Mouse (Mus musculus) T-helper 17 cell (primary cell): ENCODE measurements around the gene S100g.

Experiments
- in situ Hi-C, 2 experiments: fragments of 300-600 bp; cut with MboI, MseI; formaldehyde crosslinking; loops; 1 replicate in 1 of 2; 2 replicates in 1 of 2; pipeline ENCODE4 v1.15.1; 2025; ENCODE audit warnings: high pct_unique_total_duplicates in 2 of 2

The S100g gene

DNA sequence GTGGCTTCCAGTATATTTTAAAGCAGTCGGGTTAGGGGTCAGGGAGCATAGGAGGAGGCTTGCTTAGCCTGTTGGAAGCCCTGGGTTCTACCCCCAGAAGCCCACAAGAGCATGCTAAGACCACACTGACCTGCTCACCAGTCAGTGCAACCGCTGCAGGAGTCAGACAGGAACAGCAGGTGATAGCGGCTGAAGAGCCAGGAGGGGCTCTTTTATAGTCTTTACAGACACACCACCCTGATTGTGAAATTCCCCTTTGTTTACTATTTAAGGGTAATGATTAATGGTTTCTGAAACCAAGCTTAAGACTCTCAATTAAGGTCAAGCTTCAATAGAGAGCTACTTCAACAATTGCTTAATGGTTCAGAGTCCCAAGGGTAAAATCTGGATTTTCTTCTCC lies at the start of gene S100g:
S100g (minus strand) TSS at position 217 of the 400 bp plus-strand sequence.
- in situ Hi-C loops = loop anchor here in 1 of 2 experiments (10.0 to 25.0 kb wide), 2 partner anchors 698 to 1100 kb away; no protein-coding TSS in a partner anchor

DNA sequence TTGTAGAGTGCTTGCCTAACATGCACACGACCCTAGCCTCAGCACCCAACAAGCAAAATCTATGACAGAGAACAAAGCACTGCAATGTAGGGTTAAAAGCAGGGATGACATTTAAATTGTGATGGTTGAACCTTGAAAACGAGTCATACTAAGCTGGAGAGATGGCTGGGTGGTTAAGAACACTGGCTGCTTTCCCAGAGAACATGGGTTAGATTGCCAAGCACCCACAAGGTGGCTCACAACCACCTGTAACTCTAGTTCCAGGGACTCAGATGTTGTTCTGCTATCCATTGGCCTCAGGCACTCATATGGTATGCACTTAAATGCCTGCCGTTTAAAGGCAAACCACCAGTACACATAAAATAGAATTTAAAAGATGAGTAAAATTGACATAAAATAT lies 27.7 kb upstream of the S100g start:
- in situ Hi-C loops = loop anchor here in 1 of 2 experiments (10.0 kb wide), 1 partner anchor 357 kb away; no protein-coding TSS in a partner anchor

DNA sequence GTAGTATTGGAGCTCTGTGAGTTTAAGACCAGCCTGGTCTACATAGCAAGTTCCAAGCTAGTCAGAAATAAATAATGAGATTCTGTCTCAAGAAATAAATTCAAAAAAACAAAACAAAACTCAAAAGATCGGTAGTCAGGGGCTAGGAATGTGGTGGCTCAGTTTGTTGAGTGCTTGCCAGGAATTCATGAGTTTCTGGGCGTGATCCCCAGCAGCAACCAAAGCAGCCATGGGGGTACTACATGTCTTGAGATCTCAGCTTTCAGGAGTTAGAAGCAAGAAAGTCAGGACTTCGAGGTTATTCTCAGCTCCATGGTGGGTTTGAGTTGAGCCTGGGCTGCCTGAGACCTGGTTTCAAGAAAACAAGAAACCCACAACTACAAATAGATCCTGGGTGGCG lies 27.0 kb upstream of the S100g start:
- in situ Hi-C loops = loop anchor here in 1 of 2 experiments (10.0 kb wide), 1 partner anchor 357 kb away; no protein-coding TSS in a partner anchor

DNA sequence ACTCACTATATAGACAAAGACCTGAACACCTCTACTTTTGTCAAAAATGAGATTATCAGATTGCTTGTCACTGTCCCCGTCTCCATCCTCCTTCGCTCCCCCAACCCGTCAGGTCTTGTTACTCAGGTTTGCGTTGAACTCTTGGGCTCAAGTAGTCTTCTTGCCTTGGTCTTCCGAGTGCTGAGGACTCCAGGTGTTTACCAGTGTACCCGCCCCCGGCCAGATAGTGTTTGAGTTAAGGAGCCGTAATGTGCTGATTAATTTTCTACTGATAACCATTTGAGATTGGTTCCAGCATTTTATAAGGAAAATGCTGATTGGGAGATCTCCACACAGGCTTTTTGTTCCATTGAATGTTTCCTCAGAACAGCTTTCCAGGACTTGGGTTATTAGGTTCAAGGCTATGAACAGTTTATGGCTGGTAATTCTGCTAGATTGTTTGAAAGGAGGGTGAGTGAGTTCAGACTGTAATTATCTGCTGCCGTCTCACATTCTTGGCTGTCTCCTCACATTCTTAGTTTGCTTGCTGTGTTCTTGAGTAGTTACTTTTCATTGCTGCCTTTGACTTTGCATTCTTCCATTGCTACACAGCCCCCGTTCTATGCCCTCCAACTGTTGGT lies 22.6 kb upstream of the S100g start:
- in situ Hi-C loops = no loop called here

DNA sequence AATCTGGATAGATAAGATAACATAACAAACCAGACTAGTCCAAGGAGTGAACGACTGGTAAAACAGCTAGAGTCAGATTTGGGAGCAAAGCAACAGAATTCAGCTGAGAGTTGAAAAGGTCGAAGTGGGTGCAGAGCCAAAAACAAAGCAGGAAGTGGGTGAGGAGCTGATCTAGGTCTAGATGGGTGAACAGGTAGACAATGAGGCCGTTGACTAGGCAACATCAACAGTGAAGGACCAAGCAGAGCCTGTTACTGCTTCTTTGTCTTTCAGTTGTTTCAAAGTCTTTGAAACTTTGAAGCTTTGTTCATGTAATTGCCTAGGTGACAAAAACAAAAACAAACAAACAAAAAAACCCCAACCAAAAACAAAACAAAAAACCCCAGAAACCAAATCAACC lies 11.8 kb upstream of the S100g start:
- in situ Hi-C loops = no loop called here

DNA sequence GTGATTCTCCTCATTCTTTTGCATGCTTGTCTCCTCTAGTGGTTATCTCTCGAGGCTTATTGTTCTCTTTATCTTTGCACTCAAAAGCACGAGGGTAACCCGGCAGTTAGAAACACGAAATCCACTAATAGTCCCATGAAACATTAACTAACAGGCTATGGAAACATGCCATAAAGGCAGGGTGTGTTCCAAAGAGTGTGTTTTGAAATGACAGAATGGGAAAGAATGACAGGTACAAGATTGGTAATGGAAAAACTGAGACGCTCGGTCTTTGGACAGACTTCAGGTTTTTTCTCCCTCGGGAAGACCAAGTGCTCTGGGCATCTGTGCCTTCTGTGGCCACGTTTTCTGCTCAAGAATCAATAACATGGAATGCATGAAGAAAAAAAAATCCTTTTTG lies 3.1 kb upstream of the S100g start:
- in situ Hi-C loops = loop anchor here in 1 of 2 experiments (10.0 to 25.0 kb wide), 2 partner anchors 695 to 1097 kb away; no protein-coding TSS in a partner anchor

DNA sequence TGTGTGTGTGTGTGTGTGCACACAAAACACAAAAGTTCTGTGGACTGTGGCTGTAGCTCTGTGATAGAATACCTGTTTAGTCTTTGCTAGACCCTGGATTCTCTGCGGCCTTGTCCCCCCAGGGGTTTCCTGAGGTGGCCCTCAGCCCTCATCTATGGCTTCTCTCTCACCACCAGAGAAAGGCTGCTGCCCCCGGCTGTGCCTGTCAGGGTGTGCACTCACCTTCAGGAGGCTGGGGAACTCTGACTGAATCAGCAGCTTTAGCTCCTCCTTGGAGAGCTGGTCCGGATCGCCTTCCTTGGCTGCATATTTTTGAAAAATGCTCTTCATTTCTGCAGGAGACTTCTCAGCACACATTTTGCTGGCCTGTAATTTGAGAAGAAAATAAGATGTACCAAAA lies 559 bp downstream of the S100g start:
- in situ Hi-C loops = loop anchor here in 1 of 2 experiments (10.0 to 25.0 kb wide), 2 partner anchors 698 to 1101 kb away; no protein-coding TSS in a partner anchor

DNA sequence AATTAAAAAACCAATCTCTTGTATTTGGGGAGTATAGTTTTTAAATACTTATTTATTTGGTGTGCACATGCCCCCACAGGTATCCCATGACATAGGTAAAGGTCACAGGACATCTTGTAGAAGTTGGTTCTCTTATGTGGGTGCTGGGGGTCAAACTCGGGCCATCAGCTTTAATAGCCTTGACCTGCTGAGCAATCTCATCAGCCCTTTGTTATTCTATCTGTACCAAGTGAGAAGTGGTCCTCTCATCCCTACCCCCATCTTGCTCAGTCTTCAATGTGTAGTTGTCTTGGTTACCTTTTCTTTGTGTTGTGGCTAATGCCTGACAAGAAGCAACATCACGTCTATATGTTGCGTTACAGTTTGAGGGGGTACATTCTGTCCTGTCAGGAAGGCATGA lies 6.5 kb downstream of the S100g start:
- in situ Hi-C loops = loop anchor here in 1 of 2 experiments (25.0 kb wide), 1 partner anchor 704 kb away; no protein-coding TSS in a partner anchor

DNA sequence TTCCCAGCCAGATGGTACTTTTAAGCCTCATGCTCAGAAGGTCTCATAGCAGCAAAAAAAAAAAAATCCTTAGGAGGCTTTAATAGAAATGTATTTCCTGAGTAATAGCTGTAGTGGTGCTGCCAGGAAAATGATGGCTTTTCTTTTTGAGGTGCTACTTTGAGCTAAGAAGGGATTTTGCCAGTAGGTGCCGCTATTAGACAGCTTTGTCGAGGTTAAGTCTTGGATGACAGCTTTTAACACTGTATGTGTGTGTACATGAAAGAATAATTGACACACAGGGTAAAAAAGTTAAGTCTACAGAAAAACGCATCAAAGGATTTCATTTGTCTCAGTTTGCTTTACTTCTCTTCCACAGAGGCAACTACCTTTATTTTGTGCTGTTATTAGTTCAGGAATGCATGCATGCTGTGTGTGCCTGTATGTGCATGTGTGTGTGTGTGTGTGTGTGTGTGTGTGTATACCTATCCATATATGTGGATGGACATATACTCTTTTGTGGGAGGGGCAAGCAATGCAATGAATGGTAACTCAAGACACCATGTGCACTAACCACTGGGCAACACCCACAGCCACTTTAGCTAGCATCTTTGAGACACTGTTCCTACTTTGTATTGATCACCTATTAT lies 14.5 kb downstream of the S100g start:
- in situ Hi-C loops = loop anchor here in 1 of 2 experiments (25.0 kb wide), 1 partner anchor 712 kb away; no protein-coding TSS in a partner anchor

DNA sequence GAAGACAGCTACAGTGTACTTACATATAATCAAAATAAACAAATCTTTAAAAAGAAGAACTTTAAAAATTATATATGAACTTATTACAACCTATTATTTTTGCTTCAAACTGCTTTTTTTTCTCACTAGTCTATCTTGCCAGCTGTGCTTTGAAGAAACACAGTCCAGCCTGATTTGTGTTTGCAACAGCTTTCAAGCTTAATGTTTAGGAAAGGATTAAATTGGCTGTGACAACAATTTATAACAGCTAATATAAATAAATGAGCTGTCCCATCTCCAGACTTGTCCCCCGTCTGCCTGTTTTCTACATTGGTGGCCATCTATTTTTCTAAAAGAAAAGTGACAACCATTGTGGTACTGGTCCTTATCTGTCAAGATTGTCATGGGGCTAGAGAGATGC lies 22.4 kb downstream of the S100g start:
- in situ Hi-C loops = no loop called here

DNA sequence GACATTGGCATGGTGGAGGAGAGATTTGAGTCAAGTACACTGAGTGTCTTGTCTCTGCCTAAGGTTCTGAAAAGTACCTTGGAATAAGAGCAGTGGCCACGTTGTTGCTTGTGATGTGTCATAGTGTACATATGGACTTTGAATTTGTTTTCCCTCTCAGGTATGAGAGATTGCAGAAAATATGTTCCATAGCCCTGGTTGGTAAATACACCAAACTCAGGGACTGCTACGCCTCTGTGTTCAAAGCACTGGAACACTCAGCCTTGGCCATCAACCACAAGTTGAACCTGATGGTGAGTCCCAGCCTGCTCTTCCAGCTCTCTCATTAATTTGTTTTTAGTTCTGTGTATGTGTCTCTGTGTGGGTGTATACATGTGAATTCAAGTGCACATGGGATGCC lies 32.9 kb downstream of the S100g start:
- in situ Hi-C loops = no loop called here

DNA sequence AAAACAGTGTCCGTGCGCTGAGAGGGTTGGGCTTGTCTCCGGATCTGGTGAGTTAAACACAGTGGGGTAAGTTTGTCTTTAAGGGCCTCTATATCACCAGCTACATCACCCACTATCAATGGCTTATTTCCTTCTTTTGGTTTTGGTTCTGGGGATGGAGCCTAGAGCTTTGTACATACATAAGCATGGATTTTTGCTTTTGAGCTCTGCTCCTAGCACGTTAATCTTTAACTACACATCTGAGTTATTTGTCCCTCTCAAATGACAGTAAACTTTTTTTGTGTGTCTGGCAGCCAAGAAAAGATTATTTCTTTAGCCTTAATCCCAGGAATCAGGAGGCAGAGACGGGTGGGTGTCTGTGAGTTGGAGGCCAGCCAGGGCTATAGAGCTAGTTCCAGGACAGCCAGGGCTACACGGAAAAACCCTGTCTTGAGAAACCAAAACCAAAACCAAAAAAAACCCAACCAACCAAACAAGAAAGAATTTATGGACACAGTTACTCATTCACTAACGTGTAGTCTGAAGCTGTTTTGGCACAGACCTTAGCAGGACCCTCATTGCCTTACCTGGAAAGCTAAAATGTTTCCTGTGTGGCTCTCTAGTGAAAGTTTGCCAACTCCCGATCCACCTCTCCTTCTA lies 42.8 kb downstream of the S100g start:
- in situ Hi-C loops = no loop called here

DNA sequence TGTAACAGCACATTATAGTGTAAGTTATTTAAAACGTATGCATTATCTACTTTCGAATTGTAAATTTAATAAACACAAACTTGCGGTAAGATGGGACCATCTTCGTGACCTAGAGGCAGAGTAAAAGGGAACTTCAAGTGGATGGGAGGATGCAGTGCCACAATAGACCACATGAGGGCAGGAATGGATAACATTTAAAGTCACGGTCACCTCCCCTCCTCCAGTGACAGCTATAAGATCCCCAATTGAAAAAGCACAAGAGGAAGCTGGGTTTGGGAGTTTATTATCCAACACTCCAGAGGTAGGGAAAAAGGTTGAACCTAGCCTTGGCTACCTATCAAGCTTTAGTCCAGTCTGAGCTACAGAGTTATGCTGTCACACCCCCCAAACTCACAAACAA lies 48.7 kb downstream of the S100g start:
- in situ Hi-C loops = loop anchor here (10.0 kb wide), 2 partner anchors 749 to 999 kb away; no protein-coding TSS in a partner anchor

DNA sequence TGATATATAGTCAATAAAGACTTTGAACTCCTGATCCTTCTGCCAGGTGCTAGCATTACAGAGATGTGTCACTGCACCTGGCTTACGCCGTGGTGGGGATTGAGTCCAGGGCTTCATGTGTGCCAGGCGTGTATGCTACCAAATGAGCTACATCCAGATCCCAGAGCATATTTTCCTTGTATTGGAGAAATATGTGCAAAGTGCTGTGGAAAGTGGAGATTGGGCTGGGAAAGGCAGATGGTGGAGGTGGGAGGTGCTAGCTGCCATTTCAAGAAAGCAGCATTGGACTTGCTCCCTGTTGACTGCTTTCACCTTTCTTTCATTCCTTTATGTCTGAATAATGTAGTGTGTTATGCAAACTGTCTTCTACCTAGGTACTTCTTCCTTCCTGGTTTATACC lies 50.7 kb downstream of the S100g start:
- in situ Hi-C loops = loop anchor here (10.0 kb wide), 2 partner anchors 751 to 1001 kb away; no protein-coding TSS in a partner anchor
